Mouse (Mus musculus) embryonic facial prominence, embryonic 12.5 days (tissue): ENCODE data around the gene Nav2. TPM values are rescaled to one million over a fixed set of nuclear protein-coding genes. Genes with fewer than 3 reads are reported as not detected.

Experiments
- ATAC-seq: fragments of 200-750 bp; cut with Nextera tagmentation; 2 replicates; pipeline ENCODE4 v1.8.0; 2017; ENCODE audit not compliant: insufficient number of reproducible peaks, insufficient read depth, low FRiP score, low TSS enrichment
- H3K27ac ChIP-seq: fragments of 300-500 bp; sonication (generic); 2 replicates; pipeline ENCODE4 v1.5.1; 2016; ENCODE audit warnings: mild to moderate bottlenecking
- H3K27me3 ChIP-seq: fragments of 300-500 bp; sonication (generic); 2 replicates; pipeline ENCODE4 v1.6.1; 2016; ENCODE audit warnings: mild to moderate bottlenecking, moderate library complexity
- H3K36me3 ChIP-seq: fragments of 300-500 bp; sonication (generic); 2 replicates; pipeline ENCODE4 v1.6.1; 2016; ENCODE audit warnings: mild to moderate bottlenecking
- H3K4me1 ChIP-seq: fragments of 300-500 bp; sonication (generic); 2 replicates; pipeline ENCODE4 v1.6.1; 2016
- H3K4me2 ChIP-seq: fragments of 300-500 bp; sonication (generic); replicated peaks from 2 replicates; pipeline ENCODE4 v1.6.1; 2016; ENCODE audit warnings: mild to moderate bottlenecking, moderate library complexity
- H3K4me3 ChIP-seq: fragments of 300-500 bp; sonication (generic); 2 replicates; pipeline ENCODE4 v1.5.1; 2016; ENCODE audit warnings: mild to moderate bottlenecking
- H3K9ac ChIP-seq: fragments of 300-500 bp; sonication (generic); 2 replicates; pipeline ENCODE4 v1.6.1; 2016; ENCODE audit warnings: mild to moderate bottlenecking, moderate library complexity
- H3K9me3 ChIP-seq: fragments of 300-500 bp; sonication (generic); 2 replicates; pipeline ENCODE4 v1.6.1; 2016; ENCODE audit warnings: mild to moderate bottlenecking, moderate library complexity
- WGBS: fragments of 180-500 bp; shearing (Covaris S2); methylation state at CpG from one replicate; pipeline ENCODE4 v1.1.7; 2016; 5-methylcytosine and 5-hydroxymethylcytosine counted together
- polyA plus RNA-seq: library from polyadenylated mRNA; unstranded; fragments of >200 nt; fragmentation: Nextera tagmentation; extraction: Ambion mirVana; gene quantifications from 2 replicates; pipeline ENCODE4 v1.2.1, GENCODE M21; 2016

The Nav2 gene
- polyA plus RNA-seq, 1 experiment from 2014 or later = 14.2 TPM

DNA sequence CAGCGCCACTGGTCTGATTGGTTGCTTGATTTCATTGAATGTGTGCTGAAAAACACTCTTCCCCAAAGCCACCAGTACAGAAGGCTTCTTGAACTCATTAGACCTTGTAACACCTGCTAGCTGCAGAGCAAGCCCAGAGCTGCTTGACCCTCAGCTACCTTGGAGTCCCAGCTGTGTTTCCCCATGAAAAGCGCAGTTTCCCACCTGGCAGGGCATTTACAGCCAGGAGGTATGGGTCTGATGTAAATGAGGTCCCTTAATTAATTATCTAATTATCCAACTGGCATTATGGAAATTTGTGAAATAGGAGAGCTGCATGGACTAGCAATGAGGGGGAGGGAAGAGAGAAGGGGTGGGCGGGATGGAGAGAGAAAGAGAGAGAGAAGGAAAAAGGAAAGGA lies 500.7 kb downstream of the Nav2 start:
- Histone ChIP-seq H3K27me3 (no peaks in the 10 kb centered on the region), H3K4me3 (no peak overlapping the region), H3K9ac (no peak overlapping the region), H3K36me3 (no peaks in the 10 kb centered on the region), H3K27ac (no peak overlapping the region), H3K4me1 (peaks cover 1% of the 10 kb centered on the region; the same call in 1 of the 2 replicates), H3K9me3 (no peaks in the 10 kb centered on the region), H3K4me2 (no peak overlapping the region)
- 77% methylated on average over 3 of the region's 3 CpGs for WGBS
- no peak for ATAC-seq

- Histone ChIP-seq H3K27ac (no peak overlapping the region), H3K36me3 (no peaks in the 10 kb centered on the region), H3K4me1 (peaks cover 3% of the 10 kb centered on the region; the same call in 1 of the 2 replicates), H3K4me2 (no peak overlapping the region), H3K9me3 (no peaks in the 10 kb centered on the region), H3K9ac (no peak overlapping the region), H3K27me3 (no peaks in the 10 kb centered on the region), H3K4me3 (no peak overlapping the region)
- WGBS = 90% methylated on average over 5 of the region's 5 CpGs
- ATAC-seq = no peak
These were observed 501.7 kb downstream of the Nav2 start for GRCm38 (mm10) chr7:49410188-49410587.

GRCm38 (mm10) chr7:49410892-49411291 lies 502.4 kb downstream of the Nav2 start:
- Histone ChIP-seq H3K36me3 (no peaks in the 10 kb centered on the region), H3K4me2 (no peak overlapping the region), H3K4me1 (peaks cover 3% of the 10 kb centered on the region; the same call in 1 of the 2 replicates), H3K4me3 (no peak overlapping the region), H3K9ac (no peak overlapping the region), H3K27me3 (no peaks in the 10 kb centered on the region), H3K27ac (no peak overlapping the region), H3K9me3 (no peaks in the 10 kb centered on the region)
- WGBS = 88% methylated on average over 4 of the region's 4 CpGs
- no peak for ATAC-seq

GRCm38 (mm10) chr7:49411803-49412202 lies 503.3 kb downstream of the Nav2 start:
- 86% methylated on average over 9 of the region's 9 CpGs for WGBS
- peaks cover 3% of the 10 kb centered on the region; the same call in 1 of the 2 replicates for H3K4me1 ChIP-seq
- no peak for ATAC-seq
- no peak overlapping the region for H3K27ac ChIP-seq
- no peaks in the 10 kb centered on the region for H3K27me3 ChIP-seq
- H3K36me3 ChIP-seq = no peaks in the 10 kb centered on the region
- H3K9ac ChIP-seq = no peak overlapping the region
- H3K4me2 ChIP-seq = no peak overlapping the region
- H3K4me3 ChIP-seq = no peak overlapping the region
- H3K9me3 ChIP-seq = no peaks in the 10 kb centered on the region

DNA sequence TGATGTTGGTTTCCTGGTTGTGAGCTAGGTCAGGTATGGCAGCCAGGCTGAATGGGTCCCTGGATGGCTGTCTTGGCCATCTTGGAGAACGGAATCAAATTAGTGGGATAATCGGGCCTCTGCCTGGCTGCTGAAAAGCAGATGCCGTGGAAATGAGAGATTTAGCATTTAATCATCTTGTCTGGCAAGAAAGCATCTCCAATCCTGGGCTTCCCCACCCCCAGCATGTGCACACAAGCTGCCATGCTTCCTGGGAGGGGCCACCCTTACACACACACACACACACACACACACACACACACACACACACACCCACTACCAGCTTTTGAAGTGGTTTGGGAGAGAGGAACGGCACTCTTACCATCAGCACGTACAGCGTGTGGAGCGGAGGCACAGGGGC lies 506.6 kb downstream of the Nav2 start:
- peaks cover 10% of the 10 kb centered on the region for H3K4me1 ChIP-seq
- no peak overlapping the region for H3K4me3 ChIP-seq
- H3K27ac ChIP-seq = no peak overlapping the region
- 74% methylated on average over 7 of the region's 7 CpGs for WGBS
- ATAC-seq = no peak
- H3K27me3 ChIP-seq = no peaks in the 10 kb centered on the region
- H3K36me3 ChIP-seq = no peaks in the 10 kb centered on the region
- H3K9me3 ChIP-seq = no peaks in the 10 kb centered on the region
- no peak overlapping the region for H3K4me2 ChIP-seq
- no peak overlapping the region for H3K9ac ChIP-seq

DNA sequence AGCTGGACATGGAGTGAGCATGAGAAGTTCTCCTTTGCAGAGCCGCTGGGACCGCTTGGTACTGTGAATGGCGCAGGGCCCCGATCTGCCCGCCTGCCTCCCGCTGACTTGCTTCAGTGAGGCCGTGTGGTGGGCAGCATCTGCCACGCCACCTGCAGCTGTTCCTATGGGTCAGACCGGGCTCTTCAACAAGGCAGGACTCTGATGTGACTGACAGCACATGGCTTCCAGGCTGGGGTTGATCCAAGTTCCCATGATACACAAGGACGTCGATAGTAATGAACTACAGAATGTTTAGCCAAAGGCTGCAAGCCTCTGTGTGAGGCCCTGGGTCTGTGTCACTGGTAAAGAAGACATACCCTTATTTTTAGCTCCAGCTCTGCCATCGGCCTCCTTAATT lies 507.2 kb downstream of the Nav2 start:
- Histone ChIP-seq H3K4me1 (peaks cover 10% of the 10 kb centered on the region), H3K27ac (no peak overlapping the region), H3K27me3 (no peaks in the 10 kb centered on the region), H3K4me2 (no peak overlapping the region), H3K9ac (no peak overlapping the region), H3K9me3 (no peaks in the 10 kb centered on the region), H3K4me3 (no peak overlapping the region), H3K36me3 (no peaks in the 10 kb centered on the region)
- ATAC-seq = no peak
- 89% methylated on average over 12 of the region's 12 CpGs for WGBS

- H3K36me3 ChIP-seq = no peaks in the 10 kb centered on the region
- H3K4me3 ChIP-seq = no peak overlapping the region
- H3K27me3 ChIP-seq = no peaks in the 10 kb centered on the region
- no peaks in the 10 kb centered on the region for H3K9me3 ChIP-seq
- no peak for ATAC-seq
- peaks cover 10% of the 10 kb centered on the region for H3K4me1 ChIP-seq
- peak overlapping the region; percentile 19; the same call in 1 of the 2 replicates for H3K27ac ChIP-seq
- H3K4me2 ChIP-seq = no peak overlapping the region; the same call in 1 of the 2 replicates
- no peak overlapping the region for H3K9ac ChIP-seq
- WGBS = 61% methylated on average over 13 of the region's 13 CpGs
These were observed 510.3 kb downstream of the Nav2 start for GRCm38 (mm10) chr7:49418841-49419240.

- H3K9ac ChIP-seq = no peak overlapping the region
- WGBS = 80% methylated on average over 17 of the region's 17 CpGs
- no peaks in the 10 kb centered on the region for H3K27me3 ChIP-seq
- no peak for ATAC-seq
- H3K4me1 ChIP-seq = peaks cover 7% of the 10 kb centered on the region
- H3K4me3 ChIP-seq = no peak overlapping the region
- no peaks in the 10 kb centered on the region for H3K36me3 ChIP-seq
- no peak overlapping the region for H3K27ac ChIP-seq
- H3K9me3 ChIP-seq = no peaks in the 10 kb centered on the region
- H3K4me2 ChIP-seq = no peak overlapping the region
These were observed 511.8 kb downstream of the Nav2 start for GRCm38 (mm10) chr7:49420139-49420802.

GRCm38 (mm10) chr7:49421261-49421660 lies 512.7 kb downstream of the Nav2 start:
- no peak overlapping the region for H3K27ac ChIP-seq
- peaks cover 7% of the 10 kb centered on the region for H3K4me1 ChIP-seq
- no peak for ATAC-seq
- no peaks in the 10 kb centered on the region for H3K36me3 ChIP-seq
- WGBS = 76% methylated on average over 4 of the region's 4 CpGs
- no peaks in the 10 kb centered on the region for H3K9me3 ChIP-seq
- H3K4me2 ChIP-seq = no peak overlapping the region
- no peak overlapping the region for H3K9ac ChIP-seq
- no peaks in the 10 kb centered on the region for H3K27me3 ChIP-seq
- H3K4me3 ChIP-seq = no peak overlapping the region

DNA sequence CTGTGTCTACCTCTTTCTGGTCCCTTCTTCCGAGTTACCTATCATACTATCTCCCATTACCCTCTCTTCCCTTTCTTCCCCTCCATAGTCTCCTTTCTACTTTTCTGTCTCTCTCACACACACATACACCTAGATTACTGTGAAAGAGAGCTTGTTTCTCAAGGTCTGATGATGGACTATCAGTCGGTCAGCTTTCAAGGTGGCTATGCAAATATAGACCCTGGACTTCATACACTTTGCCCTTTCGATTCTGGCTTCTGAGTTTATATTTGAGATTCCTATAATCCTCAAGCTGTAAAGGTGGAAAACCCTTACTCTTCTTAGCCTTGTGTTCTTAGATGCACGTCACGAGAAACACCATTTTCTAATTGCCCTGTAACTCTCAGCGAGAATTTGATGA lies 515.4 kb downstream of the Nav2 start:
- Histone ChIP-seq H3K36me3 (no peaks in the 10 kb centered on the region), H3K27ac (no peak overlapping the region), H3K4me3 (no peak overlapping the region), H3K4me1 (peaks cover 7% of the 10 kb centered on the region), H3K9ac (no peak overlapping the region), H3K27me3 (no peaks in the 10 kb centered on the region), H3K4me2 (no peak overlapping the region), H3K9me3 (no peaks in the 10 kb centered on the region)
- 85% methylated on average over 6 of the region's 6 CpGs for WGBS
- ATAC-seq = no peak

- H3K27me3 ChIP-seq = no peaks in the 10 kb centered on the region
- H3K36me3 ChIP-seq = no peaks in the 10 kb centered on the region
- no peak overlapping the region for H3K27ac ChIP-seq
- H3K4me1 ChIP-seq = no peaks in the 10 kb centered on the region
- no peaks in the 10 kb centered on the region for H3K9me3 ChIP-seq
- no peak for ATAC-seq
- WGBS = 38% methylated on average over 4 of the region's 4 CpGs
- H3K4me3 ChIP-seq = no peak overlapping the region
- H3K4me2 ChIP-seq = no peak overlapping the region
- H3K9ac ChIP-seq = no peak overlapping the region
These were observed 517.5 kb downstream of the Nav2 start for GRCm38 (mm10) chr7:49426060-49426459.

- H3K4me1 ChIP-seq = no peaks in the 10 kb centered on the region
- H3K27ac ChIP-seq = no peak overlapping the region
- WGBS = 38% methylated on average over 6 of the region's 6 CpGs
- no peak overlapping the region for H3K4me3 ChIP-seq
- H3K27me3 ChIP-seq = no peaks in the 10 kb centered on the region
- H3K4me2 ChIP-seq = no peak overlapping the region
- H3K9me3 ChIP-seq = no peaks in the 10 kb centered on the region
- ATAC-seq = no peak
- no peak overlapping the region for H3K9ac ChIP-seq
- H3K36me3 ChIP-seq = no peaks in the 10 kb centered on the region
These were observed 519.3 kb downstream of the Nav2 start for GRCm38 (mm10) chr7:49427843-49428242.
